Mouse (Mus musculus): ENCODE measurements around the gene Serpinb1a. TPM values are rescaled to one million over a fixed set of nuclear protein-coding genes. Genes with fewer than 3 reads are reported as not detected.

Gene Serpinb1a
- total RNA-seq, 2 experiments from 2014 or later: 3.7 to 4.0 TPM

GRCm38 (mm10) chr13:32803701-32804345 lies 47.2 kb downstream of the Serpinb1a start:
- no peak for DNase-seq
- TF ChIP-seq CTCF (IDR thresholded peaks at IDR 0.05): no peak
- intact Hi-C loops (cut with DNase I): no loop called here
- Histone ChIP-seq H3K27ac (0 out of 2 replicates have a peak overlapping the region, but pooled peaks have one; percentile 12), H3K4me3 (peak overlapping the region; percentile 99)

GRCm38 (mm10) chr13:32802259-32803081 lies 48.5 kb downstream of the Serpinb1a start, which contains the start of gene D930007J09Rik:
TSS of gene D930007J09Rik (minus strand) at chr13:32802849.
- DNase-seq: no peak
- TF ChIP-seq CTCF (IDR thresholded peaks at IDR 0.05): no peak
- Histone ChIP-seq H3K4me3 (peak within 1 kb of the TSS; percentile 99), H3K27ac (peak within 1 kb of the TSS; percentile 95)
- intact Hi-C loops (cut with DNase I): no loop called here

DNA sequence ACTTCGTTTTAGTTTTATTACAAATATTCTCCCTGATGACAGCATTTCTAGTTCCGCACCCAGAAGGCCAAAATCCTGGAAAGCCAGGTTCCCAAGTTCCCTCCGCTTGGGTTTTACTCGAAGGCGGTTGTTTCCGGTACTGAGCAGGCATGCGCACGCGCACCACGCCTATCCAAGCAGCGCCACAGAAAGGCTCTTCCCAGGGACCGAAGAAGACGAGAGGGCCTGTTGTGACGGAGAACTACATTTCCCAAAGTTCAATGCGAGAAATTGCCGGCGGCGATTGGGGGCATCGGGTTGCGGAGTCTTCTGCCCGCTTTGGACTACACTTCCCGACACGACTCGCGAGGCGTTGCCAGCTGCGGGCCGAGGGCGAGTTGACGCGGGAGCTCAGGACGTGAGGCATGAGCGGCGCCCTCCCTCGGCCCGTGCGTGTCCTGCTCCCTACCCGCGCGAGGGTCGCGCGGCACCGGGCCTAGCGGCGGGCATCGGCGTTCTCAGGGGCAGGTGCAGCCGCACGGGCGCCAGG lies 49.2 kb downstream of the Serpinb1a start, which contains the start of gene Wrnip1:
Wrnip1 (plus strand) TSS at position 346 of the 529 bp plus-strand sequence.
- intact Hi-C loops (cut with DNase I): no loop called here
- DNase-seq: peak; percentile 98

GRCm38 (mm10) chr13:32800859-32801258 lies 50.1 kb downstream of the Serpinb1a start:
- Histone ChIP-seq H3K27ac (no peak overlapping the region), H3K4me3 (peak overlapping the region; percentile 99)
- intact Hi-C loops (cut with DNase I): no loop called here
- TF ChIP-seq CTCF (IDR thresholded peaks at IDR 0.05): peak; percentile 15; the same call in 1 of the 2 replicates
- DNase-seq: no peak

More for the DNA sequence above, 49.2 kb downstream of the Serpinb1a start, which contains the start of gene Wrnip1:
- TF ChIP-seq CTCF (IDR thresholded peaks at IDR 0.05): peak; percentile 49
- Histone ChIP-seq H3K4me3 (peak within 1 kb of the TSS; percentile 99), H3K27ac (peak within 1 kb of the TSS; percentile 95)

GRCm38 (mm10) chr13:32799131-32799530 lies 51.9 kb downstream of the Serpinb1a start:
- Histone ChIP-seq H3K4me3 (no peak overlapping the region), H3K27ac (no peak overlapping the region)
- no peak for DNase-seq
- peak; percentile 63 for TF ChIP-seq CTCF (IDR thresholded peaks at IDR 0.05)
- intact Hi-C loops (cut with DNase I): loop anchor here (10.0 kb wide), 1 partner anchor 54 kb away; no protein-coding TSS in a partner anchor

GRCm38 (mm10) chr13:32797085-32797484 lies 53.9 kb downstream of the Serpinb1a start:
- no peak overlapping the region for H3K4me3 ChIP-seq
- TF ChIP-seq CTCF (IDR thresholded peaks at IDR 0.05): peak; percentile 42; the same call in 1 of the 2 replicates
- H3K27ac ChIP-seq: peak overlapping the region; percentile 68
- no peak for DNase-seq
- intact Hi-C loops (cut with DNase I): loop anchor here (10.0 kb wide), 1 partner anchor 52 kb away; no protein-coding TSS in a partner anchor

- peak overlapping the region; percentile 73 for H3K27ac ChIP-seq
- intact Hi-C loops (cut with DNase I): loop anchor here (10.0 kb wide), 1 partner anchor 50 kb away; no protein-coding TSS in a partner anchor
- no peak overlapping the region for H3K4me3 ChIP-seq
- DNase-seq: no peak
- no peak for TF ChIP-seq CTCF (IDR thresholded peaks at IDR 0.05)
Observed at GRCm38 (mm10) chr13:32795166-32795565, 55.8 kb downstream of the Serpinb1a start.

- intact Hi-C loops (cut with DNase I): loop anchor here (10.0 kb wide), 1 partner anchor 50 kb away; no protein-coding TSS in a partner anchor
Observed at GRCm38 (mm10) chr13:32794619-32795018, 56.4 kb downstream of the Serpinb1a start.

More at GRCm38 (mm10) chr13:32794619-32795018, 56.4 kb downstream of the Serpinb1a start:
- H3K4me3 ChIP-seq: no peak overlapping the region
- TF ChIP-seq CTCF (IDR thresholded peaks at IDR 0.05): no peak
- peak; percentile 84 for DNase-seq
- peak overlapping the region; percentile 73 for H3K27ac ChIP-seq

Other genes starting within 250 kb of the Serpinb1a start
- 1,000 to 10,000 TPM in 1 of 2 experiments, 100 to 1,000 TPM in 1; 466 to 1,631 TPM for gene Mylk4, start 67.2 kb downstream of the Serpinb1a start, total RNA-seq (2021)
- gene Wrnip1, start 49.1 kb downstream of the Serpinb1a start, total RNA-seq (2021): 1 to 10 TPM; 5.2 to 8.5 TPM
- gene D930007J09Rik, start 48.3 kb downstream of the Serpinb1a start, total RNA-seq (2021): not detected
- gene Serpinb1c, start 47.0 kb upstream of the Serpinb1a start, total RNA-seq (2021): 1 to 10 TPM; 1.6 to 2.3 TPM
- gene Serpinb6b, start 114.0 kb upstream of the Serpinb1a start, total RNA-seq (2021): 1 to 10 TPM; 1.4 to 1.6 TPM
- 1 to 10 TPM; 1.5 to 2.3 TPM for gene Serpinb9, start 152.1 kb upstream of the Serpinb1a start, total RNA-seq (2021)
- gene Serpinb9b, start 176.2 kb upstream of the Serpinb1a start, total RNA-seq (2021): not detected
- not detected for gene Serpinb1b, start 227.4 kb upstream of the Serpinb1a start, total RNA-seq (2021)